Mouse (Mus musculus) fat pad, adult 2 months (tissue): Measurements from ENCODE around the gene Fam173a.
"Not testable (repeated sequence)": the region's sequence is repeated elsewhere in the genome, so short reads cannot be mapped to it uniquely, and the experiment has no call there.

Source experiments
- DNase-seq: peaks from one replicate; pipeline ENCODE4 v3.0.0-alpha.2; 2011; ENCODE audit warnings: low read depth, low spot score; ENCODE audit errors: extremely low read depth

The Fam173a gene

GRCm38 (mm10) chr17:25828712-25829557 is 36.2 kb upstream of the Fam173a start, which contains the start of gene Jmjd8:
Jmjd8 (plus strand) TSS chr17:25828867.
- no peak for DNase-seq

GRCm38 (mm10) chr17:25828223-25828594 is 35.5 kb upstream of the Fam173a start:
- DNase-seq: no peak

DNA sequence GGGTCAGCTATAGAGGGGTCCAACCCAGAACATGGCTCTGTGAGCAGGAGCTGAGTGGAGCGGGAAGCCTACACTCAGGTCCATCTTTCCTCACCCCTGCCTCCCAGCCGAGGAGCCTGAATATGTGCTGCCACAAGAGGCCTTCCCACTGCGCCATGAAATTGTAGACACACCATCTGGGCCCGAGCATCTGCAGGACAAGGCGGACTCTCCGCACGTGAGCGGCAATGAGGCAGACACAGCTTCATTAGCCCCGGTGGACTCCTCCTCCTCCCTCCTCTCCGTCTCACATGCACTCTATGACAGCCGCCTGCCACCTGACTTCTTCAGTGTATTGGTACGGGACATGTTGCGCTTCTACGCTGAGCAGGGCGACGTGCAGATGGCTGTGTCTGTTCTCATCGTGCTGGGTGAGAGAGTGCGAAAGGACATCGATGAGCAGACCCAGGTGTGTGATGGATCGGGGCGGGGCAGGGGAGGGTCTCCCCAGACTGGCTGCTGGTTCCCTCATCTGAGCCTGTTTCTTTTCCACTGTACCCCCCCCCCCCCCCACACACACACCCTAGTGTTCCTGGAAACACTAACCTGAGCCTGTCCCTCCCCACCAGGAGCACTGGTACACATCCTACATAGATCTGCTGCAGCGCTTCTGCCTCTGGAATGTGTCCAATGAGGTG is 35.0 kb upstream of the Fam173a start:
- DNase-seq: no peak

GRCm38 (mm10) chr17:25827011-25827410 is 34.3 kb upstream of the Fam173a start:
- no peak for DNase-seq

DNA sequence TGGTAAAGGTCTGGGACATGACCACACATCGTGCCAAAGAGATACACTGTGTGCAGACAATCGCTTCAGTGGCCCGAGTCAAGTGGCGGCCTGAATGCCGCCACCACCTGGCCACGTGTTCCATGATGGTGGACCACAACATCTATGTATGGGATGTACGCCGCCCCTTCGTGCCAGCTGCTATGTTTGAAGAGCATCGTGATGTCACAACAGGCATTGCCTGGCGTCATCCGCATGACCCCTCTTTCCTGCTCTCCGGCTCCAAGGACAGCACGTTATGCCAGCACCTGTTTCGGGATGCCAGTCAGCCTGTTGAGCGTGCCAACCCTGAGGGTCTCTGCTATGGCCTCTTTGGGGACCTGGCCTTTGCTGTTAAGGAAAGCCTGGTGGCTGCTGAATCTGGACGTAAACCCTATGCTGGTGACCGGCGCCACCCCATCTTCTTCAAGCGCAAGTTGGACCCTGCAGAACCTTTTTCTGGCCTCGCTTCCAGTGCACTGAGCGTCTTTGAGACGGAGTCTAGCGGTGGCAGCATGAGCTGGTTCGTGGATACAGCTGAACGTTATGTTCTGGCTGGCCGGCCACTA is 33.4 kb upstream of the Fam173a start:
- DNase-seq: no peak

- no peak for DNase-seq
These were observed 32.6 kb upstream of the Fam173a start for GRCm38 (mm10) chr17:25825311-25825710.

DNA sequence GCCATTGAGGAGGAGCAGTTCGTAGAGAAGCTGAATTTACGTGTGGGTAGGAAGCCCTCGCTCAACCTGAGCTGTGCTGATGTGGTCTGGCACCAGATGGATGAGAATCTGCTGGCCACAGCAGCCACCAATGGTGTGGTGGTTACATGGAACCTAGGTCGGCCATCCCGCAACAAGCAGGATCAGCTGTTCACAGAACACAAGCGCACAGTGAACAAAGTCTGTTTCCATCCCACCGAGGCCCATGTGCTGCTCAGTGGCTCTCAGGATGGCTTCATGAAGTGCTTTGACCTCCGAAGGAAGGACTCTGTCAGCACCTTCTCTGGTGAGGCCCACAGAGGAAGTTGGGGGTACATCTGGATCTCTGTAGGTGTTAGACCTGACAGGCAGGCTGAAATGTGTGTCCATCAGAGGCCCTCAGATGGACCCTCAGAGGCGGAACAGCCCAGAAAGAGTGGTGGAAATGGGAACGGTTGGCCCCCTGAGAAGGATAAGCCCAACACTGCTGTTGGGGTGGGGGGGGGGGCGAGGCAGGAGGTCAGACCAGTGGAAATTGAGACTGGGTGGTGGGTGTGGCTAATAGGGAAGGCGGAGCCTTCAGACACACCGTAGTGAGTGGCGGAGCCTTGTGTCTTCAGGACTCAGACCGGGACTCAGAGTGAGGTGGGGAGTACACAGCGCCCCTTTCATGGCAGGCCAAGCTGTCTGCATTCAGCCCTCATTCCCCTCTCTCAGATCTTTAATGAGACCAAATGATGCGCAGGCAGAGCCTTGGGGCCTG is 31.9 kb upstream of the Fam173a start:
- DNase-seq: no peak

DNA sequence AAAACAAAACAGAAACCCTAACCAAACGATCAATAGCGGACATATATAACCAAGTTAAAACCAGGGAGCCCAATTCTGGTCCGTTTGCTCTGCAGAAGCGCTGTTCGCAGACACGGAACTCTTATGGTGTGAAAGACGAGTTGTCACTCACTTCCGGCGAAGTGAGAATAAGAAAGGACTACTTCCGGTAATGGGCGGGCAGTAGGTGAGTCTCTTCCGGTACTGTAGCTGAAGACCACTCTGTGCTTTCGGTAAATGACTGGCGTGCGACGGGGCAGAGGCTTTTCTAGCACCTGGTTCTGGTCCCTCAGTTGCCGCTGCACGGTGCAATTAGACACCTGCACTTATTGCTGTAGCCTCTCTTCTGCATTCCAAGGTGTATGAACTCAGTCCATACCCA is 30.8 kb upstream of the Fam173a start, which contains the start of gene Wdr24:
Gene Wdr24 (plus strand): TSS at position 176 of the 400 bp plus-strand sequence.
- no peak for DNase-seq

DNA sequence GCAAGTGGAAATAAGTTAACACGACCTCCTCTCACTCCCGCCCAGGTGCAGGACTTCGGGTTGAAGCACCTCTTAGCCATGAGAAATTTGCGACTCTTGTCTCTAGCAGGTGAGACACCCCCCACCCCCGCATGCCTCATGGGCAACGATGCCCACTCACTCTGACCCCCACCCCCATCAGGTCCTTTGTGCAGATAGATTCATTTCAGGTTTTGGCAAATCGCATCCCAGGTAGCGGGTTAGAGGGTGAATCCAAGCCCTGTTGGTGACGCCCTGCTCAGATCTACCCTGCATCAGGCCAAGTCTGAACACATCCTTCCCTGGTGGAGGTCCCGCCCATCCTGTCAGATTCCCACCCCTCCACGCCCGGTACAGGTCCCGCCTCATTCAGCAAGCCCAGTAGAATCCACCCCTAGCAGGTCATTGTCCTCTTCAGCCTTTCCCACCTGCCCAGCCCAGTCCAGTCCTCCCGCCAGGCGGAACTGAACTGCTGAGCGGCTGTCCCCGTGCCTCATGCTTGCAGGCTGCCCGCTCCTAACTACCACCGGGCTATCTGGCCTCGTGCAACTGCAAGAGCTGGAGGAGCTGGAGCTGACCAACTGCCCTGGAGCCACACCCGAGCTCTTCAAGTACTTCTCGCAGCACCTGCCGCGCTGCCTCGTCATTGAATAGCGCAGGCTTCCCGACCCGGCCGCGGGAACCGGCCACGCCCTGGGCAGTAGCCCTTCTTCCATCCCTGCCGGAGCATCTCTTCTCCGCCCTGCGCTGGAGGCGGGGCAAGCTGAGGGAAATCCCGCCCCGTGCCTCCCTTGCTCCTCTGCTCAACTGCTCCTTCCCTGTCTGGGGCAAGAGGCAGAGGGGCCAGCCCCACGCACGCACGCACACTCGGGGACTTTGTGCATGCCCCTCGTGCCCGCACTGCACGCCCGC is 26.4 kb upstream of the Fam173a start:
- no peak for DNase-seq

DNA sequence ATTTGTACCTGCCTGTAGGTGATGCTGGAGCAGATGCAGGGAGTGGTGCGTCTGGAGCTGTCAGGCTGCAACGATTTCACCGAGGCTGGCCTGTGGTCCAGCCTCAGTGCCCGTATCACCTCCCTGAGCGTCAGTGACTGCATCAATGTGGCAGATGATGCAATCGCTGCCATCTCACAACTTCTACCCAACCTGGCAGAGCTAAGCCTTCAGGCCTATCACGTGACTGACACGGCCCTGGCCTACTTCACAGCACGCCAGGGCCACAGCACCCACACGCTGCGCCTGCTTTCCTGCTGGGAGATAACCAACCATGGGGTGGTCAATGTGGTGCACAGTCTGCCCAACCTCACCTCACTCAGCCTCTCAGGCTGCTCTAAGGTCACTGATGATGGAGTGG is 25.0 kb upstream of the Fam173a start:
- DNase-seq: no peak

DNA sequence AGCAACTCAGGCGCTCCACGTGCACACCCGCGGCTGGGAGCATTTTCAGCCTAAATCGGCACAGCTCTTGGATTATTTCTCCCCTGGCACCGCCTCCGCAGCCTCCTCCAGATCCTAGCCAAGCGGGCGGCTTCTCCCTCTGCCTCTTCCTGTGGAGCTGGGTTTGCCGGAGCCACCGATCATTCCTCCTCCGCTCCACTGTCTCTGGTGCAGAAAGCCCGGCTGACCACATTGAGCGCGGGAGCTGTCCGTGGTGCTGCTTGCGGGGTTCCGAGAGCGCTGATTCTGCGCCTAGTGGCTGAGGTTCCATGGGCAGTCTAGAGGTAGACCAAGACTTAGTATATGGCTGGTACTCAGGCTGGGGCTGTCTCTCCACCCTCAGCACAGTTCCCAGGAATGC is 20.8 kb upstream of the Fam173a start:
- DNase-seq: no peak

DNA sequence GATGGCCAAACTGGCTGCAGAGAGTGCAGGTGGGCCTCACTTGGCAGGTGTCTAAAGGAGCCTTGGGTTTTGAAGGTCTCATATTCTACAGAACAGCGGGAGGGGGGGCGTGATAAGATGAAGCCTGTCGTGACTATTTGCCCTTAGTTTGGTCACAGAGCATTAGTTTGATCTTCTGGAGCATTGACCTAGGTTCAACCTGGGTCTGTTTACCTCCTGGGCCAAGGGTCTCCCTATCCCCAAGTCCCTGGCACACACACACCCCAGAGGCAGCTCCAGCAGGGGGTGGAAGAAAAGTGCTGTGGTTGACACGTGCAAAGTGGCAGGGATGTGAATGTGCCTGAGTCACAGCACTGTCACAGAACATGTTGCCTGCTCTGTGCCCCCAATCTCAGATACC is 18.2 kb upstream of the Fam173a start:
- DNase-seq: no peak

GRCm38 (mm10) chr17:25809606-25810340 is 17.1 kb upstream of the Fam173a start:
- no peak for DNase-seq

- no peak for DNase-seq
These were observed 16.3 kb upstream of the Fam173a start, which contains the start of gene Fbxl16 for GRCm38 (mm10) chr17:25808789-25809605. Fbxl16 (plus strand) TSS chr17:25809085.

DNA sequence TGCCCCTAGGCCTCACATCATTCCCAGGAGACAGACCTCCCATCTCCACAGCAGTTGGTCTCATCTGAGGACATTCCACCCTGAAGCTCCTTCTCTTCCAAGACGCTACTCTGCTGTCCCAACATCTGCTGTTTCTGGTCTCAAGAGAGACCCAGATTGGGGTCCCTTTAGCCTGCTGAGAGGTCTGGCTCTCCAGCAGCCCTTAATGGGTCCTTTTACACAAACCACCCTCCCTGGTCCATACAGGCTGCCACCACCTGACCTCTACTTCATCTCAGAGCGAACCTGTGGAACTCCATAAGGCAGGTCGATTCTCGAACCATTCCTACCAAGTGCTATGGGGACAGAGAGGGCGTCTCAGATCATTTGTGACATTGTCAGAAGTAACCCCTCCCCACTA is 15.3 kb upstream of the Fam173a start:
- DNase-seq: no peak

DNA sequence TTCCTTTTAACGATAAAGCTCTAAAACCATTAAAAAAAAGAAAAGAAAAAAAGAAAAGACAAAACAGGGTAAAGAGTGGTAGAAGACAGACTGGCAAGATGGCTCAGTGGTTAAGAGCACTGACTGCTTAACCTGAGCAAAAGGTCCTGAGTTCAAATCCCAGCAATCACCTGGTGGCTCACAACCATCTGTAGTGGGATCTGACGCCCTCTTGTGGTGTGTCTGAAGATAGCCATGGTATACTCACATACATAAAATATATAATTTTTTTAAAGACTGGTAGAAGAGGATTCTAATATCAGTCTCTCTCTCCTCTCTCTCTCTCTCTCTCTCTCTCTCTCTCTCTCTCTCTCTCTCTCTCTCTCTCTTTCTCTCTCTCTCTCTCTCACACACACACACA is 14.8 kb upstream of the Fam173a start:
- not testable (repeated sequence) for DNase-seq

DNA sequence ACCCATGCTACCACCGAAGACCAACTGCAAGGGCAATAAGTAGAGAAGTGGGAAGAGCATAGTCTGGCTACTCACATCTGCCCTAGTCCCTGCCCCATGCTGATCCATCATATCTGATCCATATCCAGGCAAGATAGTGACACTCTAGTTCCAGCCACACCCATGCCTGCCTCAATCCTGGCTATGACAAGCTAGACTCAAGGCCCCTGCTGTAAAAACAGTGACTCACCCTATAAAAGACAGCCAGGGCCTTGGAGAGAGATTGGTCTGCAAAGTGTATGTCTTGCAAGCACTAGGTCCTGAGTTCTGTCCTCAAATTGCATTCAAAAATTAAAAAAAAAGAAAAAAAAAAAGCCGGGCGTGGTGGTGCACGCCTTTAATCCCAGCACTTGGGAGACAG is 13.8 kb upstream of the Fam173a start:
- no peak for DNase-seq

DNA sequence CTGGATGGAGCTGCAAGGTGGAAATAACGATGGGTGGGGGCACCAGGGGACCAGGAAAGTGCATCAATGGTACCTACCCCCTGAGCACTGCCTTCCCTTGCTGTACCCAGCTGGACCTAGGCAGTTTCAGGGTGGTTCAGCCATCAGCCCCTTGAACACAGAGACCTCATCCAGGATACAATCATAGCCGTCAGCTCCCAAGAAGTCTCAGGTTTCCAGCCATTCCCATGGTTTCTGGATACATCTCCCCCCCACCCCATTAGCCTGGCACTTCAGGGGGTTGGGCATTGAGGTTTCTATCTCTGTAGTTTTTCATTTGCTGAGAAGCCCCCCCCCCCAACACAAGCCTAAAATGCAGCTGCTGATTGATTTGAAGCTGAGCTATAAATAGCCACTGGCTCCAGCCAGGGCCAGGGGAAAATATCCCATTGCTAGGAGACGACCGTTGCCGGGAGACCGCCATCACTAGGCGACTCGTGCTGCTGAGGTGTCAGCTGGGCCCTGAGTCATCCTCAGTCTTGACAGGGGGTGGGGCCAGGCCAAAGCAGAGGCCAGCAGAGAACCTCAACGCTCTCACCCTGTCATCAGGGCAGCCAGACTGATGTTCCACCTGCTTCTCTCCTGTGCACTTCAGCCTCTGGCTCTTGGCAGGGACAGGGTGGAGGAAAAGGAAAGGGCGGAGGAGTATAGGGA is 10.3 kb upstream of the Fam173a start:
- no peak for DNase-seq
